Mouse (Mus musculus): ENCODE results near the gene Topbp1. TPM values are rescaled to one million over a fixed set of nuclear protein-coding genes. Genes with fewer than 3 reads are reported as not detected.
A peak's percentile ranks its signal among the peaks of the same experiment; 100 is the strongest.

The Topbp1 gene
- polyA plus RNA-seq, 1 experiment from 2014 or later = 94.8 TPM

DNA sequence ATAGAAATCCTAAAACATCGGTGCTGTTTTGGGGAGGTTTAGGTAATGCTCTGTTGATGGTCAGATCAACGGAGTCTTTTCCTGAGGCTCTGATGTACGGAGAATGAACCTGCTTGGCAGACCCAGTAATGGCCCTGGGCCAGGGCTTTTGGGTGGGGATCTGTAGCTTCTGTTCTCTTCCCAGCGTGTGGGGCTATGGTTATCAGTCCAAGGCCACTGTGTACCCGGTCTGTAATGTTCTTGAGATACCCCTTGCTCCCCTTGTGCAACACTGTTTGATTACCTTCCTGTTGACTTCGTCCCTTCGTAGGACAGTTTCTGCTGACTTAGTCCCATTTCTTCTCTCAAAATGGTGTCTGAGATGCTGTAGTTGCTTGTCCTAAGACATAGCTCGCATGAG is 3.9 kb upstream of the Topbp1 start:
- no peak for ATAC-seq (ENCODE audit: insufficient number of reproducible peaks, insufficient read depth, low FRiP score, low TSS enrichment, low read depth)
- 94% methylated on average over 8 of the region's 8 CpGs for WGBS
- H3K9ac ChIP-seq (replicated peaks) = no peak overlapping the region
- H3K4me2 ChIP-seq = no peak overlapping the region
- H3K36me3 ChIP-seq = no peaks in the 10 kb centered on the region
- no peak overlapping the region for H3K4me3 ChIP-seq (replicated peaks)
- no peaks in the 10 kb centered on the region for H3K4me1 ChIP-seq (replicated peaks)
- no peak overlapping the region for H3K27ac ChIP-seq
- no peaks in the 10 kb centered on the region for H3K9me3 ChIP-seq
- H3K27me3 ChIP-seq = no peaks in the 10 kb centered on the region

DNA sequence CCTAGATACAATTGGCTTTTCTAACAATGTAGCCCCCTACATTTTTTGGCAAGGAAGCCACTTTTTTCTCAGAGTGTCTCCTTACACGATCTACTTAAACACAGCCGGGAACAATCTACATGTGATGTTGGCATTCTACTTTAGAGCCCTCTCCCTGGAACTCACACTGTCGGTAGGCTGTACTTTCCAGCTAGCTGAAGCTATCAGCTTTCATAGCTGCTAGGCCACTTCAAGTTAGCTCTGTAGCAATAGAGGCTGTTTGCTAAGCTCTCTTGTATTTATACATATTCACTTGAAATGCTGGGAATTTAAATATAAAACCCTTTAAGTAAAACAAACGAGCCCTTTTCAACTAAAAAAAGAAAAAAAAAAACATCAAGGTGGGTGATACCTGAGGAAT is 2.8 kb upstream of the Topbp1 start:
- Histone ChIP-seq H3K4me3 (replicated peaks) (no peak overlapping the region), H3K27ac (no peak overlapping the region), H3K9me3 (no peaks in the 10 kb centered on the region), H3K9ac (replicated peaks) (no peak overlapping the region), H3K4me1 (replicated peaks) (peaks cover 10% of the 10 kb centered on the region), H3K27me3 (no peaks in the 10 kb centered on the region), H3K36me3 (peaks cover under 1% of the 10 kb centered on the region; the same call in 1 of the 2 replicates), H3K4me2 (no peak overlapping the region)
- 85% methylated on average over 4 of the region's 4 CpGs for WGBS
- no peak for ATAC-seq (ENCODE audit: insufficient number of reproducible peaks, insufficient read depth, low FRiP score, low TSS enrichment, low read depth)

GRCm38 (mm10) chr9:103302666-103303065 is 2.3 kb upstream of the Topbp1 start:
- ATAC-seq (ENCODE audit: insufficient number of reproducible peaks, insufficient read depth, low FRiP score, low TSS enrichment, low read depth) = peak; percentile 35
- Histone ChIP-seq H3K36me3 (peaks cover 5% of the 10 kb centered on the region), H3K27ac (no peak overlapping the region), H3K9ac (replicated peaks) (no peak overlapping the region), H3K27me3 (no peaks in the 10 kb centered on the region), H3K4me2 (no peak overlapping the region), H3K9me3 (no peaks in the 10 kb centered on the region), H3K4me3 (replicated peaks) (no peak overlapping the region), H3K4me1 (replicated peaks) (peaks cover 13% of the 10 kb centered on the region)
- WGBS = 60% methylated on average over 3 of the region's 3 CpGs

- peak overlapping the region; percentile 97 for H3K4me3 ChIP-seq (replicated peaks)
- H3K4me2 ChIP-seq = peak overlapping the region; percentile 74
- no peaks in the 10 kb centered on the region for H3K9me3 ChIP-seq
- ATAC-seq (ENCODE audit: insufficient number of reproducible peaks, insufficient read depth, low FRiP score, low TSS enrichment, low read depth) = peak; percentile 60
- H3K9ac ChIP-seq (replicated peaks) = peak overlapping the region; percentile 90
- H3K4me1 ChIP-seq (replicated peaks) = peaks cover 13% of the 10 kb centered on the region
- H3K36me3 ChIP-seq = peaks cover 30% of the 10 kb centered on the region
- WGBS = 1% methylated on average over 35 of the region's 40 CpGs
- H3K27ac ChIP-seq = peak overlapping the region; percentile 93
- H3K27me3 ChIP-seq = no peaks in the 10 kb centered on the region
Observed at GRCm38 (mm10) chr9:103305332-103306041, 472 bp downstream of the Topbp1 start.

DNA sequence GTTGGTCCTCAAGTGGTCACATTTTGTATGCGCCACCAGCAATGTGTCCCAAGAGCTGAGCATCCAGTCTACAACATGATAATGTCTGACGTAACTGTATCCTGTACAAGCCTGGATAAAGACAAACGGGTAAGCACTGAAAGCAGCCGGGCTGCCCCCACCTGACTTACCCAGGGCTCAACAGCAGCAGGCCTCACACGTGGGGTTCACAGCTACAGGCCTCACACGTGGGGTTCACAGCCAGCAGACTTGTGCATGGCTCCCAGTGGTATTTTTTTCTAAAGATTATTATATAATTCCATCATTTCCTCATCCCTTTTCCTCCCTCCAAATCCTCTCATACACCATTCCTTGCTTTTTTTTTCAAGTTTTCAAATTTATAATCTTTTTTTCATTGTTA is 4.8 kb downstream of the Topbp1 start:
- H3K4me2 ChIP-seq = no peak overlapping the region
- no peak overlapping the region for H3K4me3 ChIP-seq (replicated peaks)
- H3K9ac ChIP-seq (replicated peaks) = no peak overlapping the region
- no peaks in the 10 kb centered on the region for H3K9me3 ChIP-seq
- no peak overlapping the region for H3K27ac ChIP-seq
- H3K36me3 ChIP-seq = peaks cover 69% of the 10 kb centered on the region
- peaks cover 13% of the 10 kb centered on the region for H3K4me1 ChIP-seq (replicated peaks)
- no peak for ATAC-seq (ENCODE audit: insufficient number of reproducible peaks, insufficient read depth, low FRiP score, low TSS enrichment, low read depth)
- H3K27me3 ChIP-seq = no peaks in the 10 kb centered on the region
- WGBS = 90% methylated on average over 6 of the region's 6 CpGs

- Histone ChIP-seq H3K27ac (no peak overlapping the region), H3K4me3 (replicated peaks) (no peak overlapping the region), H3K27me3 (no peaks in the 10 kb centered on the region), H3K4me1 (replicated peaks) (no peaks in the 10 kb centered on the region), H3K4me2 (no peak overlapping the region), H3K36me3 (peaks cover 96% of the 10 kb centered on the region), H3K9me3 (no peaks in the 10 kb centered on the region), H3K9ac (replicated peaks) (no peak overlapping the region)
- no peak for ATAC-seq (ENCODE audit: insufficient number of reproducible peaks, insufficient read depth, low FRiP score, low TSS enrichment, low read depth)
- 86% methylated on average over 1 of the region's 2 CpGs for WGBS
Observed at GRCm38 (mm10) chr9:103324678-103325077, 19.7 kb downstream of the Topbp1 start.

DNA sequence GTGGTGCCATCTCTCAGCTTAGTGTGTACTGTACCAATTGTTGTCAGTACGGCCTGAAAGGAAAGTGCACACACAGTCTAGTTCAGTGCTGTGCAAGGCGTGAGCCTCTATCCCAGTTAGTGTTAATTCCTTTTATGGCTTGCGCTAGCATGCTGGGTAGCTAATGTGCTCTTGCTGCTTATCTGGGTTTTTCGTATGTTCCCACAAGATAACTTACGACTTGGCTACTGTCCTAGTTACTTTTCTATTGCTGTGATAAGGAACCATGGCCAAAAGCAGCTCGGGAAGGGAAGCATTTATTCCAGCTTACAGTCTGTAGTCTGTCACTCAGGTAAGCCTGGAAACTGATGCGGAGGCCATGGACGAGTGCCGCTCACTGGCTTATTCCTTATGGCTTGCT is 21.4 kb downstream of the Topbp1 start:
- Histone ChIP-seq H3K27ac (no peak overlapping the region), H3K36me3 (peaks cover 94% of the 10 kb centered on the region), H3K4me3 (replicated peaks) (no peak overlapping the region), H3K4me1 (replicated peaks) (no peaks in the 10 kb centered on the region), H3K4me2 (no peak overlapping the region), H3K27me3 (no peaks in the 10 kb centered on the region), H3K9ac (replicated peaks) (no peak overlapping the region), H3K9me3 (no peaks in the 10 kb centered on the region)
- ATAC-seq (ENCODE audit: insufficient number of reproducible peaks, insufficient read depth, low FRiP score, low TSS enrichment, low read depth) = no peak
- WGBS = 92% methylated on average over 9 of the region's 9 CpGs

DNA sequence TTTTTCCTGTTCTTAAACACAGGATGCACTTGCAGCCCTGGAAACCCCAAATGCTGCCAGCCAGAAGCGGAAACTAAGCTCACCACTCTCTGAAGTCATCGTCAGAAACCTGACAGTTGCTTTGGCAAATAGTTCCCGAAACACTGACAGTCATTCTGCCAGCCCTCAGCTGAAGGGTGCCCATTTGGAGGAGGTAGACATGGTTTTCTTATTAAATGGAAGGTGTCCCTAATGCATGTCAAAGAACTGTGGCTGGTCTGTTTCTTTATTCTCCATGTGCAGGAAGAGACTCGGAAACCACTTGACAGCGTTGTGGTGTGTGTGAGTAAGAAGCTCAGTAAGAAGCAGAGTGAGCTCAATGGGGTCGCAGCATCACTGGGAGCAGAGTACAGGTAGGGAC is 27.6 kb downstream of the Topbp1 start:
- WGBS = 94% methylated on average over 6 of the region's 6 CpGs
- ATAC-seq (ENCODE audit: insufficient number of reproducible peaks, insufficient read depth, low FRiP score, low TSS enrichment, low read depth) = no peak

DNA sequence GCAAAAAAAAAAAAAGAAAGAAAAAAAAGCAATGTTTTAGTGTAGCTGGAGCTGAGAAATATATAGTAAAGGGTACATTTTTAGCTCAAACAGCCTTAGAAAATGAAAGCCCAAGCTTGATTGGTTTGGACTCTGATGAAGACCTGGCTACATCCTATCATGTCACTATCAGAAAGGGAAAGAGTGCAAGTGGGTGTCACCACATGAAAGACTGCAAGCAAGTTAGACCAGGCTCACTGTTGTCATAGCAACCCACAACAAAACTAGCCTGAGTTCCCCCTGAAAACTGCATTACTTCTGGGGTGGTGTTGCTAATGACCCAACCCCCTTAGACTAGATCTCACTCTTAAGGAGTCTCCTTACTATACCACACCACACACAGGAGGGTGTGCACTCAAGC is 31.9 kb downstream of the Topbp1 start:
- H3K27ac ChIP-seq = no peak overlapping the region
- H3K36me3 ChIP-seq = peaks cover 97% of the 10 kb centered on the region
- no peaks in the 10 kb centered on the region for H3K27me3 ChIP-seq
- no peak overlapping the region for H3K4me3 ChIP-seq (replicated peaks)
- H3K9me3 ChIP-seq = no peaks in the 10 kb centered on the region
- no peak overlapping the region for H3K9ac ChIP-seq (replicated peaks)
- no peaks in the 10 kb centered on the region for H3K4me1 ChIP-seq (replicated peaks)
- no peak for ATAC-seq (ENCODE audit: insufficient number of reproducible peaks, insufficient read depth, low FRiP score, low TSS enrichment, low read depth)
- H3K4me2 ChIP-seq = no peak overlapping the region

More for the DNA sequence above, 27.6 kb downstream of the Topbp1 start:
- H3K4me3 ChIP-seq (replicated peaks) = no peak overlapping the region
- no peaks in the 10 kb centered on the region for H3K4me1 ChIP-seq (replicated peaks)
- no peak overlapping the region for H3K4me2 ChIP-seq
- no peaks in the 10 kb centered on the region for H3K27me3 ChIP-seq
- H3K36me3 ChIP-seq = peaks cover 96% of the 10 kb centered on the region
- H3K9me3 ChIP-seq = no peaks in the 10 kb centered on the region
- H3K27ac ChIP-seq = no peak overlapping the region
- no peak overlapping the region for H3K9ac ChIP-seq (replicated peaks)

DNA sequence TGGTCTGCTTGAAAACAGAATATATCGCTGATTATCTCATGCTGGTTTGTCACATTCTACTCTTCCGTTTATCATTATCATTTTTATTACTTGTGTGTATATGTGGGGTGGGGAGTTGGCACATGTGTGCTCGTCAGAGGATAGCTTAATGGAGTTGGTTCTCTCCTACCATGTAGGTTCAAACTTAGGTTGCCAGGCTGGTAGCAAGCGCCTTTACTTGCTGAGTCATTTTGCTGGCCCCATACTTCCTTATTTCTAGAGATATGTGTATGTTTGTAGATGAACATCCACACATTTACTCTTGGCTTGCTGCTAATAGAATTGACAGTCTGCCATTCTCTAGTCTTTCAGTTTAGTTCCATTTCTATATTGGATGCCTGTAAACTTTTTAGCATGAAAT is 42.0 kb downstream of the Topbp1 start:
- Histone ChIP-seq H3K36me3 (peaks cover 92% of the 10 kb centered on the region), H3K4me1 (replicated peaks) (no peaks in the 10 kb centered on the region)

GRCm38 (mm10) chr9:103347996-103348490 is 43.0 kb downstream of the Topbp1 start:
- H3K9me3 ChIP-seq = no peaks in the 10 kb centered on the region
- no peaks in the 10 kb centered on the region for H3K27me3 ChIP-seq
- no peak overlapping the region for H3K4me2 ChIP-seq
- no peak for ATAC-seq (ENCODE audit: insufficient number of reproducible peaks, insufficient read depth, low FRiP score, low TSS enrichment, low read depth)
- 87% methylated on average over 1 of the region's 1 CpGs for WGBS
- no peaks in the 10 kb centered on the region for H3K4me1 ChIP-seq (replicated peaks)
- no peak overlapping the region for H3K9ac ChIP-seq (replicated peaks)
- H3K36me3 ChIP-seq = peaks cover 91% of the 10 kb centered on the region
- no peak overlapping the region for H3K27ac ChIP-seq
- H3K4me3 ChIP-seq (replicated peaks) = no peak overlapping the region

More for the DNA sequence above, 42.0 kb downstream of the Topbp1 start:
- Histone ChIP-seq H3K4me3 (replicated peaks) (no peak overlapping the region), H3K27me3 (no peaks in the 10 kb centered on the region), H3K27ac (no peak overlapping the region), H3K9ac (replicated peaks) (no peak overlapping the region), H3K9me3 (no peaks in the 10 kb centered on the region), H3K4me2 (no peak overlapping the region)
- ATAC-seq (ENCODE audit: insufficient number of reproducible peaks, insufficient read depth, low FRiP score, low TSS enrichment, low read depth) = no peak
- WGBS = 92% methylated on average over 4 of the region's 4 CpGs

DNA sequence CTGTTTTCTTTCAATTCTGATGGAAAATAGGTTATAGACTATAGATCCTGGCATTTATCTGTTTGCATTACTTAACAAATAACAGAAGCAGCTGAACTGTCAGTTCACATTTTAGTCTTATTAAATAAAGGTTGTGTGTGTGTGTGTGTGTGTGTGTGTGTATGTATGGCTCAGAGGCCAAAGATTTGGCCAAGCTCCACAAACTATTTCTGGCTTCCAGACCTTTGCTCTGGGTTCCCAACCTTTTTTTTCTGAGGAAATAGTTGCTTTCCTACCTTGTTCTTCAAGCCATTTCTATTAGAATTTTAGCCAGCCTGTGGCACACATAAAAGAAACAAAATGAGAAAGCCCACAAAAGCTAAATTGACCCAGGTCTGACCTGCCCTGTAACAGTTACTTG is 43.8 kb downstream of the Topbp1 start:
- Histone ChIP-seq H3K4me1 (replicated peaks) (no peaks in the 10 kb centered on the region), H3K9me3 (no peaks in the 10 kb centered on the region), H3K4me2 (no peak overlapping the region), H3K9ac (replicated peaks) (no peak overlapping the region), H3K27me3 (no peaks in the 10 kb centered on the region), H3K36me3 (peaks cover 84% of the 10 kb centered on the region), H3K4me3 (replicated peaks) (no peak overlapping the region), H3K27ac (no peak overlapping the region)
- no peak for ATAC-seq (ENCODE audit: insufficient number of reproducible peaks, insufficient read depth, low FRiP score, low TSS enrichment, low read depth)

Measured in limb, embryonic 12.5 days (tissue).